Mouse (Mus musculus): ENCODE measurements around the gene Mad1l1. TPM values are rescaled to one million over a fixed set of nuclear protein-coding genes. Genes with fewer than 3 reads are reported as not detected.
A peak's percentile ranks its signal among the peaks of the same experiment; 100 is the strongest.

The Mad1l1 gene
- total RNA-seq, 2 experiments from 2014 or later, result 7.2 to 9.0 TPM

- intact Hi-C loops (cut with DNase I), result no loop called here
- no peak overlapping the region for H3K27ac ChIP-seq
- no peak overlapping the region for H3K4me3 ChIP-seq
- no peak for TF ChIP-seq CTCF (IDR thresholded peaks at IDR 0.05)
- DNase-seq, result no peak
Observed at GRCm38 (mm10) chr5:140201566-140201965, 119.8 kb downstream of the Mad1l1 start.

DNA sequence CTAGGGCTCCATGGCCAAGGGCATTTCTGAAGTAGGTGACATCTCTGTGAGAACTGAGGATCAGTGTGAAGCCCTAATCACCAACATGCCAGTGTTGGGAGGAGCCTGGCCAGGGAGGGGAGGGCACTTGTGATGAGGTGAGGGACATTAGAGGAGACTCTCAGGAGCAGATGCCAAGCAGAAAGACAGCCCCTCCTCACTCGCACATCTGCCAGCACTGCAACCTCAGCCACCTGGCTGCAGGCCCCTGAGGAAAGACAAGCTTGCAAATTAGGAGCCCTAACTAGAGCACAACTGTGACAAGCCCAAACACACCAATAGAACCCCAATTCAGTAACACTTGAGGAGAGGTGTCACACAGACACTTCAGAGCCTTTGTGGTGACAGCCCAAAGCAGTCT, 120.2 kb downstream of the Mad1l1 start:
- no peak for DNase-seq
- no peak for TF ChIP-seq CTCF (IDR thresholded peaks at IDR 0.05)
- Histone ChIP-seq H3K4me3 (no peak overlapping the region), H3K27ac (no peak overlapping the region)
- intact Hi-C loops (cut with DNase I), result no loop called here

DNA sequence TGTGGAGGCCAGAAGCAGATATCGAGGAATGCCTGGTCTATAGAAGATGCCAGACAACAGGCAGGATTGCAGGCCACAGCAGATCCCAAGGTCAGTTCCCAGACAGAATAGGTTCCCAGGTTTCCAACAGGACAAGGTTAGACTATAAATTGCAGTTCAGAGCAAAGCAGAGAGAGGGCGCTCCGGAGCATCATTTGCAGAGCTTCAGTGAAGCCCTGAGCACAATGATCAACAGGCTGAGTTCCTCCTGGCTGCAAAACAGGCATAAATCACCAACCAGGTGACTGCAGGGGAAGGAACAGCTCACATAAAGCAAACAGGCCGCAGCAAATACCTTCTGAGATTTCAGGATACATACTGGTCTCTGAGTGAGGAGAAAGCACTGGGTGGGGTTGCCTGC, 123.6 kb downstream of the Mad1l1 start:
- peak; percentile 86 for TF ChIP-seq CTCF (IDR thresholded peaks at IDR 0.05)
- Histone ChIP-seq H3K4me3 (no peak overlapping the region), H3K27ac (no peak overlapping the region)
- peak; percentile 79 for DNase-seq
- intact Hi-C loops (cut with DNase I), result loop anchor here (2.0 kb wide), 1 partner anchor 95 kb away; no protein-coding TSS in a partner anchor

GRCm38 (mm10) chr5:140196446-140196845, 124.9 kb downstream of the Mad1l1 start:
- no peak overlapping the region for H3K27ac ChIP-seq
- no peak for TF ChIP-seq CTCF (IDR thresholded peaks at IDR 0.05)
- intact Hi-C loops (cut with DNase I), result no loop called here

GRCm38 (mm10) chr5:140194173-140194572, 127.2 kb downstream of the Mad1l1 start:
- no peak overlapping the region for H3K4me3 ChIP-seq
- peak; percentile 40 for DNase-seq
- no peak for TF ChIP-seq CTCF (IDR thresholded peaks at IDR 0.05)
- intact Hi-C loops (cut with DNase I), result no loop called here
- no peak overlapping the region for H3K27ac ChIP-seq

More at GRCm38 (mm10) chr5:140196446-140196845, 124.9 kb downstream of the Mad1l1 start:
- no peak overlapping the region for H3K4me3 ChIP-seq
- no peak for DNase-seq

DNA sequence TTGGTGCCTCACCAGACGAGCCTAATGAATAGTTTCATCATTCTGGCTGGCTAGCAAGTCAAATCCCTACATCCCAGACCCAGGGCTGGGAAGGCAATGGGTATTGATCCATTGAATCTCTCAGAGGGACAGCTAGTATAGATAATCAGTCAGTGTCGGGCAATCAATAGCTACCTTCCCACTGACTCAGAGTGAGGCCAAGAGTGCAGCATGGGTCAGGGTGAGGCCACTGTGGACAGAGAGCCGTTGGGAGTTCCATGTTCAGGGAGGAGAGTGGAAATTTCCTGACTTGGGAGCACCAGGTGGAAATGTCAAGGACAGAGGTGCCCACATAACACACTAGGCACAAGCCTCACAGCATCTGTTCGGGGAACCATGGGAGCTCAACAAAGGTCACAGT, 129.8 kb downstream of the Mad1l1 start:
- intact Hi-C loops (cut with DNase I), result no loop called here
- no peak for DNase-seq
- Histone ChIP-seq H3K4me3 (no peak overlapping the region), H3K27ac (no peak overlapping the region)
- no peak for TF ChIP-seq CTCF (IDR thresholded peaks at IDR 0.05)

GRCm38 (mm10) chr5:140186351-140186750, 135.0 kb downstream of the Mad1l1 start:
- intact Hi-C loops (cut with DNase I), result no loop called here
- no peak for DNase-seq
- Histone ChIP-seq H3K4me3 (no peak overlapping the region), H3K27ac (no peak overlapping the region)
- no peak for TF ChIP-seq CTCF (IDR thresholded peaks at IDR 0.05)

DNA sequence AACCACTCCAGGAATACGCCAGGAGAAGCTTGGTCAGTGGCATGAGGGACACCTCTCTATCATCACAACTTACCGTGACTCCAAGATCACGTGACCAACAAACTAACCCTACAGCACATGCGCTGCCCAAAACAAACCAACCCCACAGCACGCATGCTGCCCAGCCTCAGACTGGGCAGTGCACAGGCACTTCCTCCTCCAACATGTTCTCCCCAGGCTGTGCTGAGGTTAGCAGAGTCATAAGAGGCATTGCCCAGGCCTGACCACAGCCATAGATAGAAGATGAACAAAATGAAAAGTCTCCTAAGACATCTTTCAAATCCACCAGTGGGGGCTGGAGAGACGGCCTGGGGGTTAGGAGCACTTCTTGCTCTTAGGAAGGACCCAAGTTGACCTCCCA, 135.6 kb downstream of the Mad1l1 start:
- no peak for DNase-seq
- intact Hi-C loops (cut with DNase I), result no loop called here
- Histone ChIP-seq H3K4me3 (no peak overlapping the region), H3K27ac (no peak overlapping the region)
- no peak for TF ChIP-seq CTCF (IDR thresholded peaks at IDR 0.05)

- intact Hi-C loops (cut with DNase I), result no loop called here
- Histone ChIP-seq H3K27ac (no peak overlapping the region), H3K4me3 (no peak overlapping the region)
- no peak for DNase-seq
- no peak for TF ChIP-seq CTCF (IDR thresholded peaks at IDR 0.05)
Observed at GRCm38 (mm10) chr5:140183387-140183786, 138.0 kb downstream of the Mad1l1 start.

GRCm38 (mm10) chr5:140182351-140182750, 139.0 kb downstream of the Mad1l1 start:
- Histone ChIP-seq H3K27ac (no peak overlapping the region), H3K4me3 (no peak overlapping the region)
- no peak for TF ChIP-seq CTCF (IDR thresholded peaks at IDR 0.05)
- intact Hi-C loops (cut with DNase I), result no loop called here
- no peak for DNase-seq

DNA sequence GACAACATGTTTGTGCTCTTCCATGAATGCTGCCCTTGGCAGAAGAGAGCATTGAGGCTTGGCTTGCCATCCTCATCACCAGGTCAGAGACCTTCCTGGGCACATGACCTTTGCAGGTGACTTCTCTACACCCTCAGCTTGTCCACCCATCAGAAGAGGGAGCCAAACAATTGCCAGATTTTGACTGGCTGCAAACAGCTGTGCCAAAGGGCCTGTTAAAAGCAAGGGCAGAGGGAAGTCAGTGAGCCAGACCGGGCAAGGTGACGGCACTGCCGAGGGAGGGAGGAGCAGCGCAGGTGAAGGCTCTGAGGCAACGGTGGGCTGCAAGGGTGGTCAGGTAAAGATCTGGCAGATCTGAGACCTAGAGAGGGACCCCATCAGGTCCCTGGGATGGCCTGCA, 141.3 kb downstream of the Mad1l1 start:
- DNase-seq, result no peak
- Histone ChIP-seq H3K27ac (no peak overlapping the region), H3K4me3 (no peak overlapping the region)
- intact Hi-C loops (cut with DNase I), result no loop called here
- no peak for TF ChIP-seq CTCF (IDR thresholded peaks at IDR 0.05)

DNA sequence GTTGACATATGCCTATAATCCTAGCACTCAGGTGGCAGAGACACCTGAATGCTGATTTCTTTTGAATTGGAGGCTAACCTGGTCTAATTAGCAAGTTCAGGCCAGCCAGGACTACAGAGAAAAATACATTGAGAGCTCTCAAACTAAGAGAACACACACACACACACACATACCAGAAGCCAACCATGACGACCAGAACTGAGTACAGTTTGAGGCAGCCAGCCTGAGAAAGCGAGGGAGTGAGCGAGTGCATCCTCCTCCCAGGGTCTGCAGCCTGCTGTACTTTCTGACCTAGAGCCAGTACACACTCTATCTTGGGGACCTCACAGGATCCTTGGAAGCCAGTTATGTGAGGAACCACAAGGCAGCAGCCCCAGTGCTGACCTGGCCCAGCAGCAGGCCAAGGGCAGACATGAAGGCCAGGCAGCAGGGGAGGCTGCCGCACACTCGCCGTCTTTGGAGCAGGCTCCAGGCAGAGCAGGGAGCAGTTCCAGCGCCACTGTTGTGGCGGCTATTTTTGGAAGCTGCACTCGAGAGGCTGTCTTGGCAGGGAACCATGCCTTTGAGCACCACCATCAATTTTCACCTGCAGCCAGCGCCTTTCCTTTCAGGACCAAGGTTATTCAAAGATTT, 143.2 kb downstream of the Mad1l1 start:
- peak; percentile 85 for DNase-seq
- no peak overlapping the region for H3K4me3 ChIP-seq
- intact Hi-C loops (cut with DNase I), result no loop called here
- TF ChIP-seq CTCF (IDR thresholded peaks at IDR 0.05), result peak; percentile 27
- H3K27ac ChIP-seq, result peak overlapping the region; percentile 71; the same call in 1 of the 2 replicates

- no peak overlapping the region; the same call in 1 of the 2 replicates for H3K27ac ChIP-seq
- DNase-seq, result no peak
- TF ChIP-seq CTCF (IDR thresholded peaks at IDR 0.05), result no peak
Observed at GRCm38 (mm10) chr5:140177582-140177981, 143.8 kb downstream of the Mad1l1 start.

DNA sequence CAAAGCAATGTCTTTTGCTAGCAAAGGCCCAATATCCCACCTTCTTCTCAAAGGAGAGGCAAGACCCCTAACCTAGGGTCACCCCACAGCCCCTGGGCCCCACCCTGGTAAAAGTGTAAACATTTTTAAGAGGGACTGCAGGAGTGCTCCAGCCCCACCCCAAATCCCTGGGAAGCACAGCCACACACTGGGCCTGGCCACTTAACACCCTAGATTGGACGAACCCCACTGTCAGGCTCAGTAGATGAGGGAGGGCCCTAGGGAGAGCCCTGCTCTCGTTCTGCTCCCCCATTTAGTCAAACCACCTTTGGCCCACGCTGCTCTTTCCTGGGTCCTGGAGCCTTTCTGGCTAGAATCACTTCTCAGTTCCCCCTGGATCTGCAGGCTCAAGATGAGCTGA, 145.0 kb downstream of the Mad1l1 start:
- no peak for DNase-seq
- H3K4me3 ChIP-seq, result no peak overlapping the region
- no peak overlapping the region for H3K27ac ChIP-seq
- no peak for TF ChIP-seq CTCF (IDR thresholded peaks at IDR 0.05)
- intact Hi-C loops (cut with DNase I), result no loop called here

More at GRCm38 (mm10) chr5:140177582-140177981, 143.8 kb downstream of the Mad1l1 start:
- no peak overlapping the region for H3K4me3 ChIP-seq
- intact Hi-C loops (cut with DNase I), result no loop called here
